Mouse (Mus musculus): ENCODE data around the gene Rps21. TPM values are rescaled to one million over a fixed set of nuclear protein-coding genes. Genes with fewer than 3 reads are reported as not detected.
"Not testable (repeated sequence)": the region's sequence is repeated elsewhere in the genome, so short reads cannot be mapped to it uniquely, and the experiment has no call there.

The Rps21 gene
- polyA plus RNA-seq, 1 experiment from 2014 or later = 432 TPM

DNA sequence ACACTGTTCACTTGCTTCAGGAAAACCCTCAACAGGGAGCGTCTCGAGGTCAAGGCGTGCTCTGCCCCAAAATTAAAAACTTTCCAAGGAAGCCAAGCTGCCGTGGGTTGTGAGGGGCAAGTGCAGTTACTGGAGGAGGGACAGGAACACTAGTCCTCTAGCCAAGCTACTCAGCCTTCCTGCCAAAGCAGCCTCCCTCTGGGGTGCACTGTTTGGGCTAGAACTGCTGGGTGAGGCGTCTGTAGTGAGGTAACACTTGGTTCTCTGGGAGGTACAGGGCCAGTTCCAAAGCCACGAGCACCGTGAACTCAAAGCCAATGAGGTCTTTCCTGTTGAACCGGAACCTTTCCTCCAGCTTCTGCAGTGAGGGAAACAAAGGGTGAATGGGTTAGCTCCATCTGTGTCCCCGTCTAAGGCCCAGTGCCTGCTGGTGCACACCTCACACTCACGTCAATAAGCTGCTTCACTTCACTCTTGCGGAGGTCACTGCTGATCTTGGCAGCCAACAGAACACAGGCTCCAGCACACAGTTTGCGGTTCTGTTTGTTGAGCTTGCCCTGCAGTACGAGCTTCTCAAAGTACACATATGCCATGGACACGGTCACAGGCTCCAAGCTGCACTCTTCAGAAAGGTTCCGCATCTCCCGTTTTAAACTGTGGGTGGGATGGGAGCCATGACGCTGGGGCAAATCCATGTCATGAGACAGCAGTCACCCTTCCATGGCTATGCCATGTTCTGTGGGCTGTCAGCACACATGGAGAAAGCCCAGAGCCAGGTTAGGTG is 2.8 kb downstream of the Rps21 start:
- not testable (repeated sequence) for H3K27ac ChIP-seq (ENCODE audit: low read depth, low read length); H3K4me3 ChIP-seq (ENCODE audit: low read depth, low read length); H3K4me1 ChIP-seq (replicated peaks; ENCODE audit: control insufficient read depth, insufficient read depth, low read length); ATAC-seq (ENCODE audit: low FRiP score); H3K4me2 ChIP-seq (replicated peaks; ENCODE audit: low read depth, low read length); H3K27me3 ChIP-seq (ENCODE audit: control insufficient read depth, insufficient read depth, low read length); H3K9ac ChIP-seq (ENCODE audit: low read depth, low read length); DNase-seq (ENCODE audit: low spot score); H3K36me3 ChIP-seq (ENCODE audit: control insufficient read depth, insufficient read depth, low read length); H3K9me3 ChIP-seq (ENCODE audit: control insufficient read depth, low read length)
- 75% methylated on average over 17 of the region's 17 CpGs for WGBS

DNA sequence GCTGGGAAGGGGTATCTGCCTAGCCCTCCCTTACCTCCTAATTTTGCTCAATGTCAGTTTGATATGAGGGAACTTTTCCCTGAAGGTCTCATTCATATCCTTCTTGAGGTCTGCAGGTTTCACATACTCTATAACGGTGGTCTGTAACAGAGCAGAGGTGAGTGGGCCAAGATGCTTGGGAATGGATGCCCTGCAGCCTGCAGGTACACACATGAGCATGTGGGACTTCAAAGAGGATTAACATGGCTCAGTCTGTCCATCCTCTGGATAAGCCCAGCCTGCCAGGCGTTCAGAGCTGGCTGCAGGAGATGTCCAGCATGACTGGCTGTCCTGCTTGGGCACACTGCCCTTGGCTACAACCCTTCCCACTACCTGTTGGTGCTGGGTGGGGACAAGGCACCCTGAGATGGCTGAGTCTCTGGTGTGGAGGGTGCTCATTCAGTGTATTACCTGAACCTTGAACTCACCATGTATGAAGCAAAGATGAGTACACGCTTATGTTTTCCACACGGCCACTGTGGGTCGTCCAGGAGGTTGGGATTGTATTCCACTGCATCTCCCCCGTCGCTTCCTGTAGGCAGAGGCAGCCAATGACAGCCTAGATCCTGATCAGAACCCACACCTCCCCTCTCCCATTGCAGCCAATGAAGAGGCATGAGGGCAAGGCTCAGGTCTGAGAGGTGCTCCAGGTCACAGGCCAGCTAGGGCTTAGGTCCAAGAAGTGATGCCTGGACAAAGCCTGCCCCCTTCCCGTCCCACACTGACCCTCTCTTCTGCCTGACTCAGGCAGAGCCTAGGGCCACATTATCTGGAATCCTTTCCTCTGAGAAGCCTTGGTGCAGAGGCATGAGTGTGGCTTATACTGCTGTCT is 3.7 kb downstream of the Rps21 start:
- ATAC-seq (ENCODE audit: low FRiP score) (no peak), DNase-seq (ENCODE audit: low spot score) (peak; percentile 1)
- Histone ChIP-seq H3K27ac (ENCODE audit: low read depth, low read length) (no peak overlapping the region), H3K4me1 (replicated peaks; ENCODE audit: control insufficient read depth, insufficient read depth, low read length) (no peaks in the 10 kb centered on the region; the same call in 1 of the 2 replicates), H3K4me3 (ENCODE audit: low read depth, low read length) (no peak overlapping the region), H3K9ac (ENCODE audit: low read depth, low read length) (no peak overlapping the region), H3K36me3 (ENCODE audit: control insufficient read depth, insufficient read depth, low read length) (no peaks in the 10 kb centered on the region), H3K4me2 (replicated peaks; ENCODE audit: low read depth, low read length) (no peak overlapping the region), H3K27me3 (ENCODE audit: control insufficient read depth, insufficient read depth, low read length) (no peaks in the 10 kb centered on the region), H3K9me3 (ENCODE audit: control insufficient read depth, low read length) (no peaks in the 10 kb centered on the region)
- WGBS = 68% methylated on average over 8 of the region's 8 CpGs

DNA sequence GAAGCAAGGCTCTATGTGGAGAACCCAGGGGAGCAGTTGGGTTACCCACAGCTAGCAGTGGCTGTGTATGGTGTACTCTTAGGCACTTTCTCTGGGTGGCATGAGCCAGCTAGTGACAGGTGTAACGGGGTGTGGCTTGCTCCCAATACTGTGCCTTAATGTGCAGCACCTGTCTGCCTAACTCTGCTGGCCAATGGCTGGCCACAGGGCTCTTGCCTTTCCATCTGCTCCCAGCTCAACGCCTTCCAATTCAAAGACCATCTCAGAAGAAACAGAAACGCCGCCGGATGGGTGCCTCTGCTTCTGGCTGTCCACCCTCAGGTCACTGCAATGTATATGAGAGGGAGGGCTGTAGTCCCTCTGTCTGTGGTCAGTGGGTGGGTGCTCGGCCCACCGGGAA is 4.7 kb downstream of the Rps21 start:
- no peak overlapping the region for H3K9ac ChIP-seq (ENCODE audit: low read depth, low read length)
- 91% methylated on average over 7 of the region's 7 CpGs for WGBS
- H3K9me3 ChIP-seq (ENCODE audit: control insufficient read depth, low read length) = no peaks in the 10 kb centered on the region
- H3K4me2 ChIP-seq (replicated peaks; ENCODE audit: low read depth, low read length) = no peak overlapping the region
- H3K27ac ChIP-seq (ENCODE audit: low read depth, low read length) = no peak overlapping the region
- no peaks in the 10 kb centered on the region for H3K27me3 ChIP-seq (ENCODE audit: control insufficient read depth, insufficient read depth, low read length)
- no peaks in the 10 kb centered on the region; the same call in 1 of the 2 replicates for H3K4me1 ChIP-seq (replicated peaks; ENCODE audit: control insufficient read depth, insufficient read depth, low read length)
- no peak overlapping the region for H3K4me3 ChIP-seq (ENCODE audit: low read depth, low read length)
- H3K36me3 ChIP-seq (ENCODE audit: control insufficient read depth, insufficient read depth, low read length) = no peaks in the 10 kb centered on the region
- no peak for DNase-seq (ENCODE audit: low spot score)
- no peak for ATAC-seq (ENCODE audit: low FRiP score)

DNA sequence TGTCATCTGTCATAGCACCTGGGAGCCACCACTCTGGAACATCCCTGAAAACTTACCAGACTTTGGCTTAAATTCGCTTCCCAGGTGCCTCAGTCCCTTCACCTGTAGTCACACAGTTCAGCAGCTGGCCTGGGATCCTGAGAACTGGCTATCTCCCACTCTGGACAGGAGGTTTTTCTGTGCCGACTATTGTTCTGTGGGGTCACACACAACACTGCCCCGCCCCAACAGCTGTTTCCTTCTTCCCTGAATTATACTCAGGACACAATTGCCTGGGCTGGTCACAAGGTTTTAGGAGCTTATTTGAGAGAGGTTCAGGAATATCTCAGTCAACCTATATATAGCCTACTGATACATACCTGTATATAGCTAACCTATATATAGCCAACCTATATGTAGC is 5.3 kb downstream of the Rps21 start:
- H3K9ac ChIP-seq (ENCODE audit: low read depth, low read length) = no peak overlapping the region
- ATAC-seq (ENCODE audit: low FRiP score) (no peak), DNase-seq (ENCODE audit: low spot score) (peak; percentile 4)
- H3K4me2 ChIP-seq (replicated peaks; ENCODE audit: low read depth, low read length) = no peak overlapping the region
- H3K4me1 ChIP-seq (replicated peaks; ENCODE audit: control insufficient read depth, insufficient read depth, low read length) = no peaks in the 10 kb centered on the region; the same call in 1 of the 2 replicates
- H3K4me3 ChIP-seq (ENCODE audit: low read depth, low read length) = no peak overlapping the region
- H3K27ac ChIP-seq (ENCODE audit: low read depth, low read length) = no peak overlapping the region
- no peaks in the 10 kb centered on the region for H3K36me3 ChIP-seq (ENCODE audit: control insufficient read depth, insufficient read depth, low read length)
- H3K9me3 ChIP-seq (ENCODE audit: control insufficient read depth, low read length) = no peaks in the 10 kb centered on the region
- 81% methylated on average over 3 of the region's 3 CpGs for WGBS
- no peaks in the 10 kb centered on the region for H3K27me3 ChIP-seq (ENCODE audit: control insufficient read depth, insufficient read depth, low read length)

DNA sequence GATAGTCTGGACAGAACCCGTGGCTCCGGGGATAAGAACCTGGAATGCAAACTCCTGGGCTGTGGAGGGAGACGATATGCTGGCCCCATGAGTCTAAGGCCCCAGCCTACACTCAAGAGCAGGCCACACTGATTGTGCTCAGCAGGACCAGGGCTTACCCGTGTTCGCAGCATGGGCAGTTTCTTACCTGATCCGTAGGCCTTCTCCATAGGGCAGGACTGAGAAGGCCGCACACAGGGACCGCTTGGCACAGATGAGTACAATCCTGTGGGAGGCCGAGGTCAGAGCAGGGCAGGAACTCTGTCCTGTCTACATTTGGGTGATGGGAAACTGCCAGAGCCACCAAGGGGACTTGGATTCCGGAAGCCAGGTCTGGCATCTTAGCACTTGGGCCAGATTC is 5.7 kb downstream of the Rps21 start:
- no peaks in the 10 kb centered on the region for H3K27me3 ChIP-seq (ENCODE audit: control insufficient read depth, insufficient read depth, low read length)
- H3K4me2 ChIP-seq (replicated peaks; ENCODE audit: low read depth, low read length) = no peak overlapping the region
- H3K9me3 ChIP-seq (ENCODE audit: control insufficient read depth, low read length) = no peaks in the 10 kb centered on the region
- no peak overlapping the region for H3K4me3 ChIP-seq (ENCODE audit: low read depth, low read length)
- H3K9ac ChIP-seq (ENCODE audit: low read depth, low read length) = no peak overlapping the region
- ATAC-seq (ENCODE audit: low FRiP score) (no peak), DNase-seq (ENCODE audit: low spot score) (no peak)
- no peaks in the 10 kb centered on the region for H3K36me3 ChIP-seq (ENCODE audit: control insufficient read depth, insufficient read depth, low read length)
- H3K4me1 ChIP-seq (replicated peaks; ENCODE audit: control insufficient read depth, insufficient read depth, low read length) = no peaks in the 10 kb centered on the region; the same call in 1 of the 2 replicates
- H3K27ac ChIP-seq (ENCODE audit: low read depth, low read length) = no peak overlapping the region
- 88% methylated on average over 10 of the region's 10 CpGs for WGBS

DNA sequence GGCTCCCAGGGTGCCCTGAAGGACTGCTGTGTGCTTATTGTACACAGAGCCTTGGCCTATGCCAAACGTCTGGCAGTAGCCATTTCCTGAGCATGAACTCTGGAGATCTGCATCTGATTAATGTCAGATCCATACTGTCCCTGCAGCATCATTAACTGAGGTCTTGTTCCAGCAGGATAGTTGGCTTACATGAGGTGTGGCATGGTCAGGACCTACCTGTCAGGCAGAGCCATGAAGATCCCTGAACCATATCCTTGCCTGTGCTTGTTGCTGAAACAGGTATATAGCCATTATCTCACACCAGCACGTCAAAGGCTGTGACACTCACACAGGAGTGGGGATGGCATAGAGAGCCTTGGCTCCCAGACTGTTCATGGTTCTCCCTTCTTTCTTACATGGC is 10.8 kb downstream of the Rps21 start:
- no peak overlapping the region for H3K27ac ChIP-seq (ENCODE audit: low read depth, low read length)
- WGBS = 73% methylated on average over 2 of the region's 2 CpGs
- no peaks in the 10 kb centered on the region for H3K36me3 ChIP-seq (ENCODE audit: control insufficient read depth, insufficient read depth, low read length)
- H3K9me3 ChIP-seq (ENCODE audit: control insufficient read depth, low read length) = no peaks in the 10 kb centered on the region
- H3K27me3 ChIP-seq (ENCODE audit: control insufficient read depth, insufficient read depth, low read length) = no peaks in the 10 kb centered on the region
- peaks cover 2% of the 10 kb centered on the region; the same call in 1 of the 2 replicates for H3K4me1 ChIP-seq (replicated peaks; ENCODE audit: control insufficient read depth, insufficient read depth, low read length)
- no peak overlapping the region for H3K4me2 ChIP-seq (replicated peaks; ENCODE audit: low read depth, low read length)
- H3K4me3 ChIP-seq (ENCODE audit: low read depth, low read length) = no peak overlapping the region
- DNase-seq (ENCODE audit: low spot score) (no peak), ATAC-seq (ENCODE audit: low FRiP score) (no peak)
- no peak overlapping the region for H3K9ac ChIP-seq (ENCODE audit: low read depth, low read length)

DNA sequence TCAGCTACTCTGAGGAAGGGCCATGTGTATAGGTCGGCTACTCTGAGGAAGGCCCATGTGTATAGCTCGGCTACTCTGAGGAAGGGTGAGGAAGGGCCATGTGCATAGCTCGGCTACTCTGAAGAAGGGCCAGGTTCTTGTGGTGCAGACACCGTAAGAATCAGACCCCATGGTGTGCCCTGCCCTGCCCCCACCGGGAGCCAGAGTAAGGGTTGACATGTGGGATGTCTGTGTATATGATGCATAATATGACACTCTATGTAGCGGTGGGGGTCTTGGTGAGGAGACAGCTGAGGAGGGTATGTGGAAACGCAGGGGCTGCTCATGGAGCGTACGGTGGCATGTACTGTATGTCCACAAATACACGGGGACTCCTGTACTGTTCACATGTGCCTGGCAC is 12.2 kb downstream of the Rps21 start:
- Histone ChIP-seq H3K9ac (ENCODE audit: low read depth, low read length) (no peak overlapping the region), H3K4me2 (replicated peaks; ENCODE audit: low read depth, low read length) (no peak overlapping the region), H3K4me1 (replicated peaks; ENCODE audit: control insufficient read depth, insufficient read depth, low read length) (peaks cover 2% of the 10 kb centered on the region; the same call in 1 of the 2 replicates), H3K27me3 (ENCODE audit: control insufficient read depth, insufficient read depth, low read length) (no peaks in the 10 kb centered on the region), H3K4me3 (ENCODE audit: low read depth, low read length) (no peak overlapping the region), H3K36me3 (ENCODE audit: control insufficient read depth, insufficient read depth, low read length) (no peaks in the 10 kb centered on the region), H3K27ac (ENCODE audit: low read depth, low read length) (no peak overlapping the region), H3K9me3 (ENCODE audit: control insufficient read depth, low read length) (no peaks in the 10 kb centered on the region)
- no peak for ATAC-seq (ENCODE audit: low FRiP score)
- DNase-seq (ENCODE audit: low spot score) = no peak
- 93% methylated on average over 10 of the region's 10 CpGs for WGBS

DNA sequence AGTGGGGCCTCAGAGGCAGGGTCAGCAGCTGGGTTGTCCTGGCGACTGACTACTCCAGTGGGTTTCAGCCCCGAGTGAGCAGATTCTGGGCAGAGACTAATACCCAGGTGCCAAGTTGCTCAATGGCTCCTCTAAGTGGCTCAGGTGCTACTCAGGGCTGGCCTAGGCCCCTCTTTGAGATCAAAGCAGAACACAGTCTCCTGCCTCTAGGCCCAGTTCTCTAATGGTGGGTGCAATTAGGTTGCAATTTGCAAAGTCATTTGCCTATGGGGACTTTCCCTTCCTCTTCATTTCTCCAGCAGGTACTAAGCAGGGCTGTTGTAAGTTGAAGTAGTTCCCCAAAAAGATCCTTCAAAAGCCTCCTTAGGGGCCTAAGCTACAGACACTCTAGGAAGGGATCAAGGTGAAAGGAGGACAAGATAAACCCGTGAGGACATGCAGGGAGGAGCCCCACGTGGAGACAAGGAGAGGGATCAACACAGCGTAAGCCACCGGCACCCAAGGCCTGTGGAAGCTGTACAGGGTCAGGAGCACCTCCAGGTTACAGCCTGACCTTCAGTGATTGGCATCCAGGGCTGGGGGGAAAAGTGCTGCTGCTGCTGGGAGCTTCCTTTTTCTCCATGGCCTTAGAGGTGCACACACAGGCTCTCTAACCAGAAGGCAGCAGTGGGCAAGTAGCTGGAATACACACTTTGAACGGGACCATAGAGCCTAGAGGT is 13.5 kb downstream of the Rps21 start:
- Histone ChIP-seq H3K27me3 (ENCODE audit: control insufficient read depth, insufficient read depth, low read length) (no peaks in the 10 kb centered on the region), H3K9ac (ENCODE audit: low read depth, low read length) (no peak overlapping the region), H3K4me1 (replicated peaks; ENCODE audit: control insufficient read depth, insufficient read depth, low read length) (peaks cover 2% of the 10 kb centered on the region; the same call in 1 of the 2 replicates), H3K9me3 (ENCODE audit: control insufficient read depth, low read length) (no peaks in the 10 kb centered on the region), H3K4me3 (ENCODE audit: low read depth, low read length) (no peak overlapping the region), H3K36me3 (ENCODE audit: control insufficient read depth, insufficient read depth, low read length) (no peaks in the 10 kb centered on the region), H3K27ac (ENCODE audit: low read depth, low read length) (no peak overlapping the region), H3K4me2 (replicated peaks; ENCODE audit: low read depth, low read length) (no peak overlapping the region)
- no peak for ATAC-seq (ENCODE audit: low FRiP score)
- DNase-seq (ENCODE audit: low spot score) = no peak
- whole genome bisulfite sequencing = 83% methylated on average over 7 of the region's 7 CpGs
